Mouse (Mus musculus): ENCODE data around the gene Eva1a. TPM values are rescaled to one million over a fixed set of nuclear protein-coding genes. Genes with fewer than 3 reads are reported as not detected.

Gene Eva1a
- total RNA-seq, 4 experiments from 2014 or later, result 1.5 to 2.2 (median 1.6) TPM

- no peak for DNase-seq (ENCODE audit: low spot score)
These were observed 84.3 kb downstream of the Eva1a start for GRCm38 (mm10) chr6:82125134-82125533.

GRCm38 (mm10) chr6:82127827-82128226 lies 87.0 kb downstream of the Eva1a start:
- no peak for DNase-seq (ENCODE audit: low spot score)

DNA sequence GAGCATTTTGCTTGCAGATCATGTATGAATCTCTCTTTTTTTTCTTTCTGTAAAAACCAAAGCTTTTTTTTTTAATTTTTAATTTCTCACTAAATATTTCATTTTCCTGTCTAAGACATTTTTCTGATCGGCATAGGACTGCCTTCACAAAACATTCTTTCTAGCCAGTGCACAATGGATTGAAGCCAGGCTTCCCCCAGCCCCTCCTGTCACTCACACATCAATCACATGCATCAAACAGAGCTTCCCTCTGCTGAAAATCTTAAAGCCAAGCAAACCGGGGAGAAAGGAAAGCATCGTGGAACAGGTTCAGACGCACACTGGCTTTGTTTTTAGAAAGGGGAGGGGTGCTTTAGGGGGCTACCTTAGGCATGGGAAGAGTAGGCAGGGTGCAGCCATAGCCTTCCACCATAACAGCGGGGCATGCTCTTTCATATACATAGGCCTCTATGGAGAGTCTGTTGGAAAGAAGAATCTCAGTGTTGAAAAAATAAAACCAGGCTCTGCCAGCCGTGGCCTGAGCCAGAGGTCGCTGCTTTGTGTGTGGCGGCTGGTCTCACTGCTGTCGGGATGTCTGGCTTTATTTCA lies 88.9 kb downstream of the Eva1a start:
- no peak for DNase-seq (ENCODE audit: low spot score)

- DNase-seq (ENCODE audit: low spot score), result no peak
These were observed 92.2 kb downstream of the Eva1a start for GRCm38 (mm10) chr6:82132876-82133591.

- DNase-seq (ENCODE audit: low spot score), result no peak
These were observed 92.7 kb downstream of the Eva1a start for GRCm38 (mm10) chr6:82133592-82133978.

DNA sequence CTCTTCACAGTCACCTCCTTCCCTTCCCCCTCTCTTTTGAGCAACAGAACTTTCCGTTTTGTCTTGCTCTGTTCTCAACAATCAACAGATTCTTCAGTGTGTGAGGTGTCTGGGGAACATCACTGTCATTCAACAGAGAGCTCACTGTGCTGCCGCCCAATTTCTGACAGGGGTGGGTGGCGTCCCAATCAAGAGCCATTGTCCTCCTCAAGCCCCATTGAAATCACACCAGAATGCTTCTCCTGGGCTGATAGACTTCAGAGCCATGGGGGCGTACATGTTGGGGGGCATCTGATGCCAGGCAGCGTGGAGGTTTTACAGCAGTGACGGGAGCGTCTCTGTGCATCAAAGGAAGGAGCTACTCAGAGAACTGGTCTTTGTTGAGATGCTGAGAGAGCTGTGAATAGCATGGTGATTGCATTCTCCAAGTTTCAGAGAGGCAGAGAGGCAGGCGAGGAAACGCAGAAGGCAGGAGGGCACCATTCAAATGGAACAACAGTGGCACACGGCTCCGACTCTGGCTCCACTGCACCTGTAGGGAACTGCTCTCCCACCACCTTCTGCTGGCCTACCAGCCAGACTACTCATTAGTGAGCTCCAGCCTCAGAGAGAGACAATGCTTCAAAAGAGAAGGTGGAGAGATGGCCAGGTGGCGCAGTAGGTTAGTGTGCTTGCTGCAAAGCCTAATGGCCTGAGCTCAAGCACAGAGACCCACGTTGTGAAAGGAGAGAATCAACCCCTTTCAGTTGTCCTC lies 95.3 kb downstream of the Eva1a start:
- no peak for DNase-seq (ENCODE audit: low spot score)

Other genes starting within 250 kb of the Eva1a start
- 1 to 10 TPM; 2.3 to 4.6 (median 3.2) TPM for gene Gcfc2, start 117.4 kb upstream of the Eva1a start, total RNA-seq (2022)
- 10 to 100 TPM; 37.6 to 46.0 (median 41.4) TPM for gene Mrpl19, start 75.1 kb upstream of the Eva1a start, total RNA-seq (2022)